17 mouse cellular contexts compared by ENCODE assay signal in genomic region chr3:122340135-122341068, GRCm38 (mm10). TPM values are rescaled to one million over a fixed set of nuclear protein-coding genes. Genes with fewer than 3 reads are reported as not detected.
DNase-seq lines count a peak whose midpoint lies in the region; ATAC-seq and TF ChIP-seq lines count a peak whose summit lies in the region.
"Had no signal": no experiment of that assay in that cellular context is flagged by ENCODE, and none has a peak within 500 bp of the region (broad histone marks: within the 10 kb centered on the region; RNA-seq: fewer than 3 reads in every experiment).

No protein-coding gene starts in this region.

- H3K4me1 ChIP-seq in bone marrow macrophage, adult 2 months (ENCODE audit: control insufficient read depth, insufficient read depth, low read length): peaks cover 43% of the 10 kb centered on the region
- H3K4me1 ChIP-seq in lung, postnatal 0 days (ENCODE audit: insufficient read depth, low read depth, low read length): no peaks in the 10 kb centered on the region
- H3K4me1 ChIP-seq: hindbrain, embryonic 12.5 days had no signal

- 58% methylated on average over 13 of the region's 13 CpGs for WGBS in lung, postnatal 0 days

- no peak overlapping the region for H3K9ac ChIP-seq in lung, postnatal 0 days (replicated peaks; ENCODE audit: low read depth)
- H3K9ac ChIP-seq: heart, embryonic 13.5 days; hindbrain, embryonic 12.5 days; limb, embryonic 13.5 days had no signal

- no peaks in the 10 kb centered on the region for H3K27me3 ChIP-seq in lung, postnatal 0 days (replicated peaks; ENCODE audit: insufficient read depth, low read length)
- H3K27me3 ChIP-seq: hindbrain, embryonic 12.5 days; limb, embryonic 13.5 days had no signal

- TF ChIP-seq EP300 in lung, postnatal 0 days (IDR thresholded peaks at IDR 0.05): peak; percentile 53; the same call in 1 of the 2 replicates

- no peaks in the 10 kb centered on the region for H3K36me3 ChIP-seq in lung, postnatal 0 days (ENCODE audit: insufficient read depth, low read length)
- H3K36me3 ChIP-seq: heart, embryonic 13.5 days; hindbrain, embryonic 12.5 days; limb, embryonic 13.5 days had no signal

- TF ChIP-seq POLR2A in bone marrow macrophage, adult 2 months (IDR thresholded peaks at IDR 0.05; ENCODE audit: borderline replicate concordance, low read depth, low read length): no peak

- no peak overlapping the region for H3K4me2 ChIP-seq in lung, postnatal 0 days (replicated peaks; ENCODE audit: low read depth, low read length)
- H3K4me2 ChIP-seq: heart, embryonic 13.5 days; hindbrain, embryonic 12.5 days; limb, embryonic 13.5 days had no signal

- no peaks in the 10 kb centered on the region for H3K9me3 ChIP-seq in lung, postnatal 0 days (ENCODE audit: low read length)
- H3K9me3 ChIP-seq: heart, embryonic 13.5 days; hindbrain, embryonic 12.5 days; limb, embryonic 13.5 days had no signal

- peak; percentile 38 to 50 for DNase-seq in lung, adult 18-20 months
- no peak for DNase-seq in lung, postnatal 25 days (ENCODE audit: low spot score)
- peak; percentile 47 for DNase-seq in lung, postnatal 0 days (ENCODE audit: low spot score)
- no peak for DNase-seq in left cerebral cortex, postnatal 4 days
- no peak for DNase-seq in thymus, postnatal 14 days
- no peak for DNase-seq in urinary bladder, postnatal 10 days (ENCODE audit: low spot score)
- DNase-seq: cerebellum, adult 2 months; embryo, embryonic 11 days; kidney, adult 18-20 months; kidney, postnatal 36 days; layer of hippocampus, postnatal 36 days had no signal

- peak; percentile 68 for ATAC-seq in lung, postnatal 0 days
- ATAC-seq in neutrophil, adult 5-6 weeks (ENCODE audit: extremely low read depth, insufficient number of reproducible peaks, low FRiP score, poor library complexity, severe bottlenecking): peak; percentile 58; the same call in 1 of the 2 replicates
- ATAC-seq: forebrain, embryonic 16.5 days had no signal

- intact Hi-C loops in left cerebral cortex, postnatal 4 days (cut with DNase I): no loop called here

- H3K4me3 ChIP-seq in bone marrow macrophage, adult 2 months (ENCODE audit: insufficient read depth, low read length): no peak overlapping the region
- H3K4me3 ChIP-seq in lung, postnatal 0 days (ENCODE audit: low read depth, low read length): no peak overlapping the region
- H3K4me3 ChIP-seq: heart, embryonic 13.5 days; hindbrain, embryonic 12.5 days; limb, embryonic 13.5 days had no signal

- peak overlapping the region; percentile 32 for H3K27ac ChIP-seq in bone marrow macrophage, adult 2 months (ENCODE audit: insufficient read depth, low read depth, low read length)
- H3K27ac ChIP-seq in lung, postnatal 0 days (ENCODE audit: low read length): no peak overlapping the region
- H3K27ac ChIP-seq: heart, embryonic 13.5 days; hindbrain, embryonic 12.5 days; limb, embryonic 13.5 days had no signal

- TF ChIP-seq CTCF in bone marrow macrophage, adult 2 months (IDR thresholded peaks at IDR 0.05; ENCODE audit: low read depth, low read length): no peak
- TF ChIP-seq CTCF in lung, postnatal 0 days (IDR thresholded peaks at IDR 0.05): no peak

RNA-seq across cellular contexts. Expression of gene Bcar3, which starts 46.5 kb away (rescaled TPM):
- polyA plus RNA-seq in bone marrow macrophage, adult 2 months (2012; ENCODE audit: insufficient read depth, insufficient read length, missing spikeins): 6.8 and 9.8 TPM in 2 replicates
- polyA plus RNA-seq in lung, postnatal 0 days (2015; fragmentation: Nextera tagmentation; extraction: Ambion mirVana): 27.6 and 38.3 TPM in 2 replicates
- total RNA-seq in neutrophil, adult 5-6 weeks (2017): 60.0 and 64.5 TPM in 2 replicates
- 1 to 10 TPM; 4.7 to 7.0 TPM for total RNA-seq in left cerebral cortex, postnatal 4 days (2021)

Comparison
In these comparisons a context has a peak if more than half of its experiments do, and no peak if none do; other contexts are left out.
1. DNase-seq: peak in lung, adult 18-20 months (2 of 2) and lung, postnatal 0 days (single experiment); none in lung, postnatal 25 days (single experiment), left cerebral cortex, postnatal 4 days (single experiment), thymus, postnatal 14 days (single experiment) and urinary bladder, postnatal 10 days (single experiment).